Mouse (Mus musculus) kidney, postnatal 10 days (tissue): ENCODE results near the gene Serpinb6a.

Source experiments
- DNase-seq: peaks from one replicate; pipeline ENCODE4 v3.0.0; 2021; ENCODE audit warnings: mixed read lengths

The Serpinb6a gene

GRCm38 (mm10) chr13:34002058-34003006, at the start of gene Serpinb6a, which contains the start of gene Ripk1:
Gene Serpinb6a, minus strand, starts transcription at chr13:34002794.
Gene Ripk1, plus strand, starts transcription at chr13:34002363.
- peak; percentile 94 for DNase-seq

GRCm38 (mm10) chr13:34051692-34052091, 49.1 kb upstream of the Serpinb6a start:
- no peak for DNase-seq

GRCm38 (mm10) chr13:34050479-34050878, 47.9 kb upstream of the Serpinb6a start:
- DNase-seq: no peak

GRCm38 (mm10) chr13:34047526-34047925, 44.9 kb upstream of the Serpinb6a start:
- no peak for DNase-seq

GRCm38 (mm10) chr13:34046421-34047012, 43.9 kb upstream of the Serpinb6a start:
- DNase-seq: peak; percentile 91

- peak; percentile 56 for DNase-seq
Observed at GRCm38 (mm10) chr13:34045511-34046249, 43.1 kb upstream of the Serpinb6a start.

GRCm38 (mm10) chr13:34043716-34044393, 41.3 kb upstream of the Serpinb6a start:
- no peak for DNase-seq

- DNase-seq: no peak
Observed at GRCm38 (mm10) chr13:34040091-34040490, 37.5 kb upstream of the Serpinb6a start.

GRCm38 (mm10) chr13:34038901-34039341, 36.3 kb upstream of the Serpinb6a start:
- peak; percentile 54 for DNase-seq

- peak; percentile 41 for DNase-seq
Observed at GRCm38 (mm10) chr13:34038056-34038432, 35.5 kb upstream of the Serpinb6a start.

- peak; percentile 96 for DNase-seq
Observed at GRCm38 (mm10) chr13:34037172-34038055, 34.8 kb upstream of the Serpinb6a start, which contains the start of gene Bphl. Gene Bphl, plus strand, starts transcription at chr13:34037597.

GRCm38 (mm10) chr13:34036726-34037125, 34.1 kb upstream of the Serpinb6a start:
- DNase-seq: no peak

GRCm38 (mm10) chr13:34035424-34035823, 32.8 kb upstream of the Serpinb6a start:
- no peak for DNase-seq

GRCm38 (mm10) chr13:34032041-34032440, 29.4 kb upstream of the Serpinb6a start:
- no peak for DNase-seq

- DNase-seq: no peak
Observed at GRCm38 (mm10) chr13:34021998-34022397, 19.4 kb upstream of the Serpinb6a start.

GRCm38 (mm10) chr13:34018521-34018920, 15.9 kb upstream of the Serpinb6a start:
- no peak for DNase-seq

- DNase-seq: no peak
Observed at GRCm38 (mm10) chr13:34016927-34017569, 14.5 kb upstream of the Serpinb6a start.

- no peak for DNase-seq
Observed at GRCm38 (mm10) chr13:34007234-34007633, 4.6 kb upstream of the Serpinb6a start.

- DNase-seq: no peak
Observed at GRCm38 (mm10) chr13:34003058-34003457, 464 bp upstream of the Serpinb6a start.

- peak; percentile 88 for DNase-seq
Observed at GRCm38 (mm10) chr13:33995197-33995596, 7.4 kb downstream of the Serpinb6a start.

- DNase-seq: no peak
Observed at GRCm38 (mm10) chr13:33989625-33990024, 13.0 kb downstream of the Serpinb6a start.
